Mouse (Mus musculus): ENCODE measurements around the gene Tff2.

DNA sequence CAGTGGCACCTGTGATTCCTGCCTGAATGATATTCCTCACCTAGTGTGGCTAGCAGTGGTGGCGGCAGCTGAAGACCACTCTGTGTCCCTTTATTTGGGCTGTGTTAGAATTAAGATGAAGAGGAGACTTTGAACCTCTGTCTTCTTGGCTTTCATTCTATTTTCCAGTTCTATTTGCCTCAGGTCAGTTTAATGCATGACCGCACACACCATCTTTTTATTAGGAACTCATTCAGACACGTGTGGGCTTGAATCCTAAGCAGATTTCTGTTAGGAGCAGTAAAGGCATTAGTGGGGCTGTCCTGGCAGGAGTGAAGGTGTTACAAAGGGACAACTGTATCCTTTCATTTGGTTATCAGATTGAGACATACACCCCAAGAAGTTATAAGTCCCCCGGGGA, 16.2 kb upstream of the Tff2 start:
- TF ChIP-seq POLR2A (IDR thresholded peaks at IDR 0.05; ENCODE audit: insufficient read depth, low read length), result no peak
- no peak for TF ChIP-seq CTCF (IDR thresholded peaks at IDR 0.05; ENCODE audit: low read depth, low read length)
- no peak for TF ChIP-seq EP300 (IDR thresholded peaks at IDR 0.05; ENCODE audit: insufficient read depth, low read depth, low read length)
